Mouse (Mus musculus): Measurements from ENCODE around the gene Esam.
A peak's percentile ranks its signal among the peaks of the same experiment; 100 is the strongest.

Gene Esam

GRCm38 (mm10) chr9:37527396-37528224 is at the start of gene Esam:
Gene Esam (plus strand): TSS chr9:37528078.
- peak; percentile 48 to 70 for DNase-seq (ENCODE audit: low spot score in 2 of 2)

- DNase-seq (ENCODE audit: low spot score in 2 of 2) = no peak
Measured at GRCm38 (mm10) chr9:37485146-37485545, 42.7 kb upstream of the Esam start.

- DNase-seq (ENCODE audit: low spot score in 2 of 2) = no peak
Measured at GRCm38 (mm10) chr9:37488041-37488440, 39.8 kb upstream of the Esam start.

- peak; percentile 89 to 93 for DNase-seq (ENCODE audit: low spot score in 2 of 2)
Measured at GRCm38 (mm10) chr9:37488611-37489396, 39.1 kb upstream of the Esam start, which contains the start of gene Msantd2. Gene Msantd2 (plus strand): TSS chr9:37489319.

GRCm38 (mm10) chr9:37489446-37490120 is 38.3 kb upstream of the Esam start:
- DNase-seq (ENCODE audit: low spot score in 2 of 2) = peak; percentile 49 to 61

- no peak for DNase-seq (ENCODE audit: low spot score in 2 of 2)
Measured at GRCm38 (mm10) chr9:37495761-37496160, 32.1 kb upstream of the Esam start.

GRCm38 (mm10) chr9:37496325-37496724 is 31.6 kb upstream of the Esam start:
- no peak for DNase-seq (ENCODE audit: low spot score in 2 of 2)

- DNase-seq (ENCODE audit: low spot score in 2 of 2) = no peak
Measured at GRCm38 (mm10) chr9:37500201-37500600, 27.7 kb upstream of the Esam start.

- DNase-seq (ENCODE audit: low spot score in 2 of 2) = no peak
Measured at GRCm38 (mm10) chr9:37501170-37501569, 26.7 kb upstream of the Esam start.

- no peak for DNase-seq (ENCODE audit: low spot score in 2 of 2)
Measured at GRCm38 (mm10) chr9:37504348-37504747, 23.5 kb upstream of the Esam start.

GRCm38 (mm10) chr9:37506023-37506422 is 21.9 kb upstream of the Esam start:
- no peak for DNase-seq (ENCODE audit: low spot score in 2 of 2)

GRCm38 (mm10) chr9:37512097-37512496 is 15.8 kb upstream of the Esam start:
- no peak for DNase-seq (ENCODE audit: low spot score in 2 of 2)

GRCm38 (mm10) chr9:37514456-37514855 is 13.4 kb upstream of the Esam start:
- DNase-seq (ENCODE audit: low spot score in 2 of 2) = no peak

- no peak for DNase-seq (ENCODE audit: low spot score in 2 of 2)
Measured at GRCm38 (mm10) chr9:37517467-37517866, 10.4 kb upstream of the Esam start.

GRCm38 (mm10) chr9:37518991-37519390 is 8.9 kb upstream of the Esam start:
- no peak for DNase-seq (ENCODE audit: low spot score in 2 of 2)

- DNase-seq (ENCODE audit: low spot score in 2 of 2) = no peak
Measured at GRCm38 (mm10) chr9:37519995-37520394, 7.9 kb upstream of the Esam start.

GRCm38 (mm10) chr9:37525461-37525860 is 2.4 kb upstream of the Esam start:
- DNase-seq (ENCODE audit: low spot score in 2 of 2) = no peak

GRCm38 (mm10) chr9:37526443-37527395 is 1.2 kb upstream of the Esam start:
- no peak for DNase-seq (ENCODE audit: low spot score in 2 of 2)

- DNase-seq (ENCODE audit: low spot score in 2 of 2) = no peak
Measured at GRCm38 (mm10) chr9:37528225-37528970, 520 bp downstream of the Esam start.
